Mouse (Mus musculus): Measurements from ENCODE around the gene Lrrk1. TPM values are rescaled to one million over a fixed set of nuclear protein-coding genes. Genes with fewer than 3 reads are reported as not detected.

Gene Lrrk1
- polyA plus RNA-seq, 1 experiment from 2014 or later, result 11.9 TPM

DNA sequence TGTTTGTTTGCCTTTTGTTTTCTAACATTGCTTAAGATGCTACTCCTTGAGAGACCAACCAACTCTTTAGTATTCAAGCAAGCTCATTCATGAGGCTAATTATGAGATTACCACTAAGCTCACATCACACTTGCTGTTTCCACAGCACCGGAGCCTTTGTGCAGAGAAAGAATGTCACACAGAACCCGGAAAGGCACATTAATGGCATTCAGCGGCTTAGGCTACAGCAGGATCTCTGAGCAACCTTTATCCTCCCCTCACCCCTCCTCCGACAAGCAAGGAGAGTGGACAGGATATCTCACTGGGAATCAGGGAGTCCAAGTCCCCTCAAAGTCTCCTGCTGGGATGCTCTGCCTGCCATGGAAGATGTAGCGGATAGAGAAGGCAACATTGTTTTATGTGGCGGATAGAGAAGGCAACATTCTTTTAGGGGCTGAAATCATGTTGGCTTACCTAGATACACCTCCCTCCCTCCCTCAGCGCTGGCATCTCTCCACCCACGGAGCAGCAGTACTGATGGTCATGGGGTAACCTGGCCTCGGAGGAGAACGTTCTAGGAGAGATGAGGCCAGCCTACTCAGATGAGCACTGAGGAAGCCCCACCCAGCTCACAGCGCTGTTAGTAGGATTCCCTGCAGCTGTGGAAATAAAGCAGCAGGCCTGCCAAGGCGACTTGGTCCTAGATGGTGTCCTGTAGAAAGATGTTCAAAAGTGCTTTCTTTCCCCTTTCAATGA is 91.1 kb downstream of the Lrrk1 start:
- Histone ChIP-seq H3K9me3 (ENCODE audit: control insufficient read depth, low read length) (no peaks in the 10 kb centered on the region), H3K4me1 (ENCODE audit: control insufficient read depth, insufficient read depth, low read length) (no peaks in the 10 kb centered on the region), H3K9ac (ENCODE audit: low read depth, low read length) (no peak overlapping the region), H3K36me3 (ENCODE audit: control insufficient read depth, insufficient read depth, low read length) (peaks cover 12% of the 10 kb centered on the region; the same call in 1 of the 2 replicates), H3K27me3 (replicated peaks; ENCODE audit: control insufficient read depth, insufficient read depth, low read length) (no peaks in the 10 kb centered on the region), H3K4me3 (ENCODE audit: low read depth, low read length) (no peak overlapping the region), H3K4me2 (ENCODE audit: low read depth, low read length) (no peak overlapping the region), H3K27ac (replicated peaks; ENCODE audit: low read depth, low read length) (no peak overlapping the region)
- ATAC-seq (ENCODE audit: low read depth), result peak; percentile 44; the same call in 1 of the 2 replicates
- WGBS, result 46% methylated on average over 12 of the region's 12 CpGs
- DNase-seq (ENCODE audit: low spot score), result no peak

DNA sequence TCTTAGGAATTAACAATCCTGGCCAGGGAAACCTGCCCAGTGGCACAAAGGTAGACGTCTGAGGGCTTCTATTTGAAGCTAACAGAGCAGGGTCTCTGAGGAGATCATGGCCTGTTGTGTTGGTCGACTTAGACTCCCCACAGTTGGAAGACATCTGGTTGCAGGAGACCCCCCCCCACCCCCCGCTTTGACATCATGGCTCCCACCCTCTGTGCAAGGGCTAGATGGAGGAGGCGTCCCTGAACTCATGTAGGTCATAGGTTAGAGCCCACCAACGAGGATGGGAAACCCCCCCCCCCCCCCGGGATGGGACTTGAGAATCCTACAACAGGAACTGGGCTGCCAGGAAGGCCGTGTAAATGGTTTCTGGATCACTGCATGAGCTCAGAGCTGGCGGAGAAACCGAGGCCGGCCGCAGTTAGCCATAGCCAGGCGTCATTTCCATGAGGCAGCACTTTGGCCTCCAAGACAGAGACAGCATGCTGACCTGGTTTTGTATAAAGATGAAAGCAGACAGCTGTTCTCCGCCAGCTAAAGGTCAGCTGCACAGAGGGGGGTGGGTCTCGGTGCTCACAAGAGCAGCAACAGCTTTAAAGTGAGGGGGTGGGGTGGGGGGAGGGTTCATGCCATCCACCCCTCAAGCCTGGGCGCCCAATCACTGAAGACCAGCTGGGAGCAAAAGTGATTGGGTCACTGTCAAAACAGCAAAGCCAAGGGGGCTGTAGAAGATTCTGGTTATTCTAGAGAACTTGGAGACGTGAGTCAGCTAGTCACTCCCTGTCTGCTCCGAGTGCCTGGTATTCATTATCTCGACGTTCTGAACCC is 95.4 kb downstream of the Lrrk1 start:
- Histone ChIP-seq H3K4me1 (ENCODE audit: control insufficient read depth, insufficient read depth, low read length) (no peaks in the 10 kb centered on the region), H3K27me3 (replicated peaks; ENCODE audit: control insufficient read depth, insufficient read depth, low read length) (no peaks in the 10 kb centered on the region), H3K9me3 (ENCODE audit: control insufficient read depth, low read length) (no peaks in the 10 kb centered on the region), H3K27ac (replicated peaks; ENCODE audit: low read depth, low read length) (no peak overlapping the region), H3K4me3 (ENCODE audit: low read depth, low read length) (no peak overlapping the region), H3K4me2 (ENCODE audit: low read depth, low read length) (no peak overlapping the region), H3K9ac (ENCODE audit: low read depth, low read length) (no peak overlapping the region), H3K36me3 (ENCODE audit: control insufficient read depth, insufficient read depth, low read length) (peaks cover 35% of the 10 kb centered on the region)
- DNase-seq (ENCODE audit: low spot score) (peak; percentile 41), ATAC-seq (ENCODE audit: low read depth) (peak; percentile 23; the same call in 1 of the 2 replicates)
- 57% methylated on average over 19 of the region's 19 CpGs for WGBS

DNA sequence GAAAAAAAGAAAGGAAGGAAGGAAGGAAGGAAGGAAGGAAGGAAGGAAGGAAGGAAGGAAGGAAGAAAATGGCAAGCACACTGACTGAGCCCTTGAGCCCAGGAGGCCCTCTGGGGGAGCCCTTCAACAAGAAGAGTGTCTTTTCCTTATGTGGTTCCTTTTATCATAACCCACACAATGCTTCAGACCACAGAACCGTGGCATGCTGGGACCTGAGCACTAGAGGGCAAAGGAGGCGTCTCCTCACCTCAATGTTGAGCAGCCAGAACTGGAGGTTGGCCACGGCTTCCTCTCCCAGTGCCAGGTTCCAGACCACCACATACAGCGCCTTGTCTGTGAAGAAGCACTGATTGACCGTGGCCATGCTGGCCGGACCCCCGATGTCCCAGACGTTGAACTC is 96.1 kb downstream of the Lrrk1 start:
- Histone ChIP-seq H3K36me3 (ENCODE audit: control insufficient read depth, insufficient read depth, low read length) (peaks cover 42% of the 10 kb centered on the region), H3K4me3 (ENCODE audit: low read depth, low read length) (no peak overlapping the region), H3K9me3 (ENCODE audit: control insufficient read depth, low read length) (no peaks in the 10 kb centered on the region), H3K4me2 (ENCODE audit: low read depth, low read length) (no peak overlapping the region), H3K4me1 (ENCODE audit: control insufficient read depth, insufficient read depth, low read length) (no peaks in the 10 kb centered on the region), H3K27me3 (replicated peaks; ENCODE audit: control insufficient read depth, insufficient read depth, low read length) (no peaks in the 10 kb centered on the region), H3K9ac (ENCODE audit: low read depth, low read length) (no peak overlapping the region), H3K27ac (replicated peaks; ENCODE audit: low read depth, low read length) (no peak overlapping the region)
- 86% methylated on average over 8 of the region's 8 CpGs for WGBS
- no peak for DNase-seq (ENCODE audit: low spot score)
- no peak for ATAC-seq (ENCODE audit: low read depth)

DNA sequence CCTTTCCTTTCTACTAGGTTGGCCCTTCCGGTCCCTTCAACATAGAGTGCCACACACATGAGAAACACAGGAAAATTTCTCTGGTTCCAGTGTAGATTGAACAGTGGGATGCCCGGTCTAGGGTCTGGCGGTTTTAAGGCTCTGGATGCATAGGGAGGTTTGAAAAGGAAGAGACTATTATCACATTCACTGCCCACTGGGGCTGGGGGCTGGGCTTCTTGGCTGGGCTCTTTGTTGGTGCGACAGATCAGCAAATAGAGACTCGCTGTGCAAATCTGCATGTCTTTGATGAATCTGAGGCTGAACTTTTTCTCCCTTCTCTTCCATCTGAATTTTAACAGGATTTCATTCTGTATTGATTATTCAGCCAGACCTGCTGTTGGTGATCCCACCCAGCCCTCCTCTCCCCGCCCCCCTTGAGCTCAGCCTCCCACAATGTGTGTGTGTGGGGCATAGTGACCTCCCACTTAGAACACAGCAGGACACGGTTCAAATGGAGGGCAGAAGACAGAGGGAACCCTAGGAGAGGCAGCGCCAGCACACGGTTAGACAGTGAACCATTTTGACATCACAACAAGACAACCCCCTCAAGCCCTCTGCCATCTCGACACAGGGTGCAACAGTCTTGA is 105.1 kb downstream of the Lrrk1 start:
- no peak overlapping the region for H3K27ac ChIP-seq (replicated peaks; ENCODE audit: low read depth, low read length)
- H3K9ac ChIP-seq (ENCODE audit: low read depth, low read length), result no peak overlapping the region
- H3K9me3 ChIP-seq (ENCODE audit: control insufficient read depth, low read length), result no peaks in the 10 kb centered on the region
- WGBS, result 27% methylated on average over 10 of the region's 10 CpGs
- ATAC-seq (ENCODE audit: low read depth) (peak; percentile 30; the same call in 1 of the 2 replicates), DNase-seq (ENCODE audit: low spot score) (no peak)
- no peaks in the 10 kb centered on the region for H3K27me3 ChIP-seq (replicated peaks; ENCODE audit: control insufficient read depth, insufficient read depth, low read length)
- H3K4me3 ChIP-seq (ENCODE audit: low read depth, low read length), result no peak overlapping the region
- peaks cover 32% of the 10 kb centered on the region; the same call in 1 of the 2 replicates for H3K36me3 ChIP-seq (ENCODE audit: control insufficient read depth, insufficient read depth, low read length)
- H3K4me1 ChIP-seq (ENCODE audit: control insufficient read depth, insufficient read depth, low read length), result peaks cover 5% of the 10 kb centered on the region
- no peak overlapping the region for H3K4me2 ChIP-seq (ENCODE audit: low read depth, low read length)

DNA sequence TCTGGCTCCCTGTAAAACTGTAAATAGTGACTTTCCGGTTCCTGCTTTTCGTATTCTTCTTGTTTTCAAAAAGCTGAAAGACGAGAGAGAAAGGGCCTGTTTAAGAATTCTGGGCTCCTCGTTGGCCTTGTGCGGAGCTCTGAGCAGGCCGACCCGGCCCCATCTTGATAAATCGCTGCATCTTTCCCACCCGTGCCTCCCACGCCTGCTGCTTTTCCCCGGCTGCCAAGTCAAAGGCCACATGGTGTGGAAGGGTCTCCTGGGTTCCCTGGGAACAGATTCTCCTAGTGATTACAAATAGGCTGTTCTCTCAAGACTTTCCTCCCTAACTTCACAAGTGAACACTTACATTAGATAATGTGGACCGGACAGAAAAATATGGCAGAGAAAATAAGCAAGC is 105.9 kb downstream of the Lrrk1 start:
- ATAC-seq (ENCODE audit: low read depth), result no peak

DNA sequence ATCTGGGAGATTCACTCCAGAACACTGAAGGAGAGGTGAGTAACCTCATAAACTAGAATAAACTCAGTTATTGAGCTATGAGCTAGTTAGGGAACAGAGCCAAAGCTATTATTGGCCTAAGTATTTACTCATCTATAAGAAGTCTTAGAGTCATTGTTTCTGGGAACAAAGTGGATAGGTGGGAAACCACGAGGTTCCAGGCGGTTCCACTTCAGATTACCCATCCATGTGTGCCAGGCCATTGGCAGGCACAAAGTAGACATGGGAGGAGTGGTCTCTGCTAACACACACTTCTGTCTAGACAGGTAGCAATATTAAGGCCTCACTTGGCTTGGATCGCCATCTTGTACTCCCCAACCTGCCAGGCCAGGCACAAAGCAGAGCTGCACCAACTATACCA is 110.1 kb downstream of the Lrrk1 start:
- no peaks in the 10 kb centered on the region for H3K27me3 ChIP-seq (replicated peaks; ENCODE audit: control insufficient read depth, insufficient read depth, low read length)
- no peaks in the 10 kb centered on the region for H3K9me3 ChIP-seq (ENCODE audit: control insufficient read depth, low read length)
- no peak overlapping the region for H3K27ac ChIP-seq (replicated peaks; ENCODE audit: low read depth, low read length)
- DNase-seq (ENCODE audit: low spot score) (no peak), ATAC-seq (ENCODE audit: low read depth) (no peak)
- no peak overlapping the region for H3K4me2 ChIP-seq (ENCODE audit: low read depth, low read length)
- H3K4me1 ChIP-seq (ENCODE audit: control insufficient read depth, insufficient read depth, low read length), result peaks cover 2% of the 10 kb centered on the region
- H3K9ac ChIP-seq (ENCODE audit: low read depth, low read length), result no peak overlapping the region
- H3K4me3 ChIP-seq (ENCODE audit: low read depth, low read length), result no peak overlapping the region
- peaks cover 26% of the 10 kb centered on the region for H3K36me3 ChIP-seq (ENCODE audit: control insufficient read depth, insufficient read depth, low read length)
- WGBS, result 89% methylated on average over 3 of the region's 3 CpGs

More for the DNA sequence above, 105.9 kb downstream of the Lrrk1 start:
- 73% methylated on average over 12 of the region's 12 CpGs for WGBS
- Histone ChIP-seq H3K4me3 (ENCODE audit: low read depth, low read length) (no peak overlapping the region), H3K27ac (replicated peaks; ENCODE audit: low read depth, low read length) (no peak overlapping the region), H3K4me2 (ENCODE audit: low read depth, low read length) (no peak overlapping the region), H3K4me1 (ENCODE audit: control insufficient read depth, insufficient read depth, low read length) (peaks cover 5% of the 10 kb centered on the region), H3K36me3 (ENCODE audit: control insufficient read depth, insufficient read depth, low read length) (peaks cover 26% of the 10 kb centered on the region; the same call in 1 of the 2 replicates), H3K27me3 (replicated peaks; ENCODE audit: control insufficient read depth, insufficient read depth, low read length) (no peaks in the 10 kb centered on the region), H3K9me3 (ENCODE audit: control insufficient read depth, low read length) (no peaks in the 10 kb centered on the region), H3K9ac (ENCODE audit: low read depth, low read length) (no peak overlapping the region)
- DNase-seq (ENCODE audit: low spot score), result no peak

DNA sequence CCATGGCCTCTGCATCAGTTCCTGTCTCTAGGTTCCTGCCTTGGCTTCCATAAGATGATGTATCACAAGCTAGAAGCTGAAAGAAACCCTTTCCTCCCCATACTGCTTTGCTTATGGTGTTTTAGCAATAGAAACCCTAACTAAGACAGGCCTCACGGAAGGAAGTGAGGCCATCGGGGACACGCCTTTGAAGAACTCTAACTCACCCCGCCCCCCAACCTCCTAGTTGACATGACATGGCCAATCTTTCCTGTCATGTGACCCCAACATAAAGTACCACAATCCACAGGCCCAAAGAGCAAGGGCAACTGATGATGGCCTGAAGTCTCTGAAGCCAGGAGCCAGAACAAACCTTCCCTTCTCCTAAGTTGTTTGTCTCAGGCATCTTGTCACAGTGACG is 114.7 kb downstream of the Lrrk1 start:
- Histone ChIP-seq H3K9ac (ENCODE audit: low read depth, low read length) (no peak overlapping the region), H3K27ac (replicated peaks; ENCODE audit: low read depth, low read length) (no peak overlapping the region), H3K9me3 (ENCODE audit: control insufficient read depth, low read length) (no peaks in the 10 kb centered on the region), H3K4me2 (ENCODE audit: low read depth, low read length) (no peak overlapping the region), H3K4me3 (ENCODE audit: low read depth, low read length) (no peak overlapping the region), H3K4me1 (ENCODE audit: control insufficient read depth, insufficient read depth, low read length) (no peaks in the 10 kb centered on the region), H3K27me3 (replicated peaks; ENCODE audit: control insufficient read depth, insufficient read depth, low read length) (no peaks in the 10 kb centered on the region), H3K36me3 (ENCODE audit: control insufficient read depth, insufficient read depth, low read length) (peaks cover 38% of the 10 kb centered on the region)
- 93% methylated on average over 5 of the region's 5 CpGs for WGBS
- DNase-seq (ENCODE audit: low spot score), result no peak
- ATAC-seq (ENCODE audit: low read depth), result no peak

DNA sequence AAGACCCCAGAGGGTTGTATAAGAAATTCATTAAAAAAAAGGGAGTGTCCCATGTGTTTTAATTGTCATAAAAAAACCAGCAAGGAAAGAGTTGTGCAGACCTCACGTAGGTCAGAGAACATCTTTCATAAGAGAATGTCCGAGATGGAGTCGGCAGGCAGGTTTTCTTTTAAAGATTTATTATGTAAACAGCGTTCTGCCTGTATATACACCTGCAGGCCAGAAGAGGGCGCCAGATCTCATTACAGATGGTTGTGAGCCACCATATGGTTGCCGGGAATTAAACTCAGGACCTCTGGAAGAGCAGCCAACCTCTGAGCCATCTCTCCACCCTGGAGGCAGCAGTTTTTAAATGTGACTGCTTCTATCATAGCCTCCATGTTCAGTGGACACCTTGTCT is 116.9 kb downstream of the Lrrk1 start:
- Histone ChIP-seq H3K27ac (replicated peaks; ENCODE audit: low read depth, low read length) (no peak overlapping the region), H3K9me3 (ENCODE audit: control insufficient read depth, low read length) (no peaks in the 10 kb centered on the region), H3K36me3 (ENCODE audit: control insufficient read depth, insufficient read depth, low read length) (peaks cover 29% of the 10 kb centered on the region), H3K4me3 (ENCODE audit: low read depth, low read length) (no peak overlapping the region), H3K27me3 (replicated peaks; ENCODE audit: control insufficient read depth, insufficient read depth, low read length) (no peaks in the 10 kb centered on the region), H3K4me2 (ENCODE audit: low read depth, low read length) (no peak overlapping the region), H3K9ac (ENCODE audit: low read depth, low read length) (no peak overlapping the region), H3K4me1 (ENCODE audit: control insufficient read depth, insufficient read depth, low read length) (no peaks in the 10 kb centered on the region)
- no peak for DNase-seq (ENCODE audit: low spot score)
- 77% methylated on average over 6 of the region's 6 CpGs for WGBS
- no peak for ATAC-seq (ENCODE audit: low read depth)

All from embryonic facial prominence, embryonic 14.5 days (tissue).